Comparison of ENCODE assay signal across 12 mouse cellular contexts in genomic region chr8:82401059-82401458, GRCm38 (mm10). TPM values are rescaled to one million over a fixed set of nuclear protein-coding genes. Genes with fewer than 3 reads are reported as not detected.
DNase-seq lines count a peak whose midpoint lies in the region; ATAC-seq and TF ChIP-seq lines count a peak whose summit lies in the region.
"Had no signal": no experiment of that assay in that cellular context is flagged by ENCODE, and none has a peak within 500 bp of the region (broad histone marks: within the 10 kb centered on the region; RNA-seq: fewer than 3 reads in every experiment).

No protein-coding gene starts in this region.

- WGBS in kidney, embryonic 16.5 days, result 41% methylated on average over 2 of the region's 2 CpGs

- intact Hi-C loops in left cerebral cortex, postnatal 10 days (cut with DNase I), result no loop called here

- no peak for ATAC-seq in kidney, embryonic 16.5 days (ENCODE audit: low FRiP score, low TSS enrichment)
- ATAC-seq in megakaryocyte, adult 5-6 weeks (ENCODE audit: poor library complexity, severe bottlenecking), result peak; percentile 17
- ATAC-seq: forebrain, embryonic 13.5 days; midbrain, embryonic 15.5 days had no signal

- H3K36me3 ChIP-seq in kidney, embryonic 16.5 days (ENCODE audit: insufficient read depth, low read length), result no peaks in the 10 kb centered on the region
- H3K36me3 ChIP-seq: midbrain, embryonic 15.5 days had no signal

- H3K9me3 ChIP-seq in kidney, embryonic 16.5 days (ENCODE audit: low read length), result no peaks in the 10 kb centered on the region
- H3K9me3 ChIP-seq: forebrain, embryonic 13.5 days; midbrain, embryonic 15.5 days had no signal

- TF ChIP-seq CTCF in embryonic fibroblast, embryonic 13.5 days (IDR thresholded peaks at IDR 0.05; ENCODE audit: borderline replicate concordance, insufficient read depth, low read length), result no peak

- H3K9ac ChIP-seq in kidney, embryonic 16.5 days (replicated peaks; ENCODE audit: low read length), result no peak overlapping the region
- H3K9ac ChIP-seq: forebrain, embryonic 13.5 days; midbrain, embryonic 15.5 days had no signal

- DNase-seq in kidney, adult 8-10 months, result no peak
- no peak for DNase-seq in right cerebral cortex, adult 18-20 months
- no peak for DNase-seq in left cerebral cortex, postnatal 10 days (ENCODE audit: extremely low spot score in 1 of 2, low spot score in 2 of 2)
- DNase-seq: cerebellum, adult 8-10 months; left cerebral cortex, postnatal 4 days; thymus, postnatal 25 days had no signal

- H3K4me1 ChIP-seq in kidney, embryonic 16.5 days (ENCODE audit: insufficient read depth, low read length), result peaks cover 13% of the 10 kb centered on the region; the same call in 1 of the 2 replicates
- H3K4me1 ChIP-seq in brown adipose tissue, adult 24 weeks (ENCODE audit: control insufficient read depth, insufficient read depth, insufficient read length, low read length), result peaks cover 15% of the 10 kb centered on the region
- H3K4me1 ChIP-seq in embryonic fibroblast, embryonic 13.5 days (ENCODE audit: control insufficient read depth, insufficient read depth, low read length), result peaks cover 2% of the 10 kb centered on the region

- no peaks in the 10 kb centered on the region for H3K27me3 ChIP-seq in kidney, embryonic 16.5 days (ENCODE audit: insufficient read depth, low read length)

- no peak for TF ChIP-seq POLR2A in embryonic fibroblast, embryonic 13.5 days (IDR thresholded peaks at IDR 0.05; ENCODE audit: low read depth, low read length)

- peak overlapping the region; percentile 23; the same call in 1 of the 2 replicates for H3K4me3 ChIP-seq in kidney, embryonic 16.5 days (ENCODE audit: low read length)
- H3K4me3 ChIP-seq in brown adipose tissue, adult 24 weeks (ENCODE audit: insufficient read depth, low read depth, low read length), result peak overlapping the region; percentile 46
- peak overlapping the region; percentile 10; the same call in 1 of the 2 replicates for H3K4me3 ChIP-seq in embryonic fibroblast, embryonic 13.5 days (ENCODE audit: insufficient read depth, low read length)
- H3K4me3 ChIP-seq: midbrain, embryonic 15.5 days had no signal

- H3K4me2 ChIP-seq in kidney, embryonic 16.5 days (replicated peaks; ENCODE audit: low read depth, low read length), result peak overlapping the region; percentile 74

- no peak overlapping the region for H3K27ac ChIP-seq in kidney, embryonic 16.5 days (ENCODE audit: low read length)
- H3K27ac ChIP-seq in brown adipose tissue, adult 24 weeks (replicated peaks; ENCODE audit: low read depth, low read length), result peak overlapping the region; percentile 67
- no peak overlapping the region for H3K27ac ChIP-seq in embryonic fibroblast, embryonic 13.5 days (ENCODE audit: insufficient read depth, low read length)
- H3K27ac ChIP-seq: forebrain, embryonic 13.5 days; midbrain, embryonic 15.5 days had no signal

RNA-seq across cellular contexts. Expression of gene Il15, which starts 2.0 kb away (rescaled TPM):
- 6.7 and 7.2 TPM in 2 replicates for polyA plus RNA-seq in kidney, embryonic 16.5 days (2015; fragmentation: Nextera tagmentation; extraction: Ambion mirVana)
- 3.6 and 7.2 TPM in 2 replicates for polyA plus RNA-seq in brown adipose tissue, adult 24 weeks (2012; ENCODE audit: insufficient read depth, insufficient read length, missing spikeins)
- 2.5 and 2.6 TPM in 2 replicates for polyA plus RNA-seq in embryonic fibroblast, embryonic 13.5 days (2011; ENCODE audit: insufficient read length, low read depth, missing spikeins)
- 40.8 and 54.4 TPM in 2 replicates for total RNA-seq in megakaryocyte, adult 5-6 weeks (2015)
- total RNA-seq in megakaryocyte, adult 5-6 weeks (2017), result 28.6 and 40.5 TPM in 2 replicates
- total RNA-seq in left cerebral cortex, postnatal 10 days (2021), result 1 to 10 TPM in 1 of 2 experiments, under 1 TPM in 1; 0.99 to 1.0 TPM
